Mouse (Mus musculus): ENCODE measurements around the gene Ubxn10.

Ubxn10 gene

DNA sequence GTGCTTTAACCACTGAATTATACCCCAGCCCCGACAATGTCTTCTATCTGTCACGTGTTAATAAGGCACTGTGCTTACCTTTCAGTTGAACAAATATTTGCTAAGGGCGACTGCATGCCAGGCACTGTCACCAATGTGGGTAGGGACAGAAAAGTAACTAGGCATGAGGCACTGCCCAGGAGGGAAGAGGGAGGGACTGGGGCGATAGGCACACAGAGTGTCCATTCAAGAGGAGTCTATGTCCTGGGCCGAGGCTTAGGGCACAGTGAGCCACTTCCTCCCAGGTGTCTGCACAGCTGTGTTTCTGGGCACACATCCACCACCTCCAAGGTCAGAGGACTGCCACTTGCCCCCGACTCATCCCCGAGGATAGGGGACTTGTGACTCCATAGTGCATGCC lies at the start of gene Ubxn10:
Gene Ubxn10, minus strand, starts transcription at position 137 of the 400 bp plus-strand sequence.
- no peak for DNase-seq (ENCODE audit: low read depth)

GRCm38 (mm10) chr4:138786141-138786540 lies 49.2 kb upstream of the Ubxn10 start:
- DNase-seq (ENCODE audit: low read depth): no peak

GRCm38 (mm10) chr4:138785721-138786120 lies 48.8 kb upstream of the Ubxn10 start:
- DNase-seq (ENCODE audit: low read depth): no peak

GRCm38 (mm10) chr4:138782098-138782497 lies 45.1 kb upstream of the Ubxn10 start:
- no peak for DNase-seq (ENCODE audit: low read depth)

DNA sequence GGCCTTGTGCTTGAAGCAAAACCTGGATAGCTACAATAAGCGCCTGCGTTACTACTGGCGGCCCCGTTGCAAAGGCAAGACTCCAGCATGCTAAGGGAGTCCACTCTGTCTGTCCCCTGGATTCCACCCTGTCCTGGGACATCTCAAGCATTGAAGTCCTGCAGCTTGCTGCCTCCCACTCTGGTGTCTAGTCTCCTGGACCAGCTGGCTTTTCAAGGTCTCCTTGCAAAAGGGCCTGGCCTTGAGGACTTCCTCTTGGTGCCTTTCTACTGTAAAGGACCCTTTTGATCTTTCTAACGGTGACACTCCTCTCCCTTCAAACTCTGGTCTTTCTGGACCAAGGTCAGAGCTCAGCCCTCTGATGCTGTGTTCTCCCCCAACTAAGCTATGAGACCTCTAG lies 43.3 kb upstream of the Ubxn10 start:
- no peak for DNase-seq (ENCODE audit: low read depth)

- no peak for DNase-seq (ENCODE audit: low read depth)
Measured at GRCm38 (mm10) chr4:138777417-138778407, 40.7 kb upstream of the Ubxn10 start.

- DNase-seq (ENCODE audit: low read depth): no peak
Measured at GRCm38 (mm10) chr4:138775435-138775834, 38.5 kb upstream of the Ubxn10 start, which contains the start of gene Pla2g2d. TSS of gene Pla2g2d (plus strand) at chr4:138775735.

DNA sequence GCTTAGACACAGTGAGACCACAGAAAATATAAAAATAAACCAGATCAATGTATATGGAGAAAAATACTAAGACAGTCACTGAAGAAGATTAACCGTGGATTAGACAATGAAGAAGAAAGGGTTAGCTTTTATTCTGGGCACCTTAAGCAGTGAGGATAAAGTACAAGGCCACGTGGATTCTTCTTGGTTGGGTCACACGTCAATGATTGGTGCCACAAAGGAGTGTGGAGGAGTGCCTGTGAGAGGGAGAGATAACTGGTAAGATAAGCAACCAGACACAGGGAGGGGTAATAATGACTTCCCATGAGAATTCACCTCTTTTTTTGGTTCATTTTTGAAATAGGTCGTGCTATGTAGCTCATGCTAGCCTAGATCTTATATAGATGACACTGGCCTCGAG lies 35.4 kb upstream of the Ubxn10 start:
- no peak for DNase-seq (ENCODE audit: low read depth)

- DNase-seq (ENCODE audit: low read depth): no peak
Measured at GRCm38 (mm10) chr4:138771970-138772369, 35.0 kb upstream of the Ubxn10 start.

DNA sequence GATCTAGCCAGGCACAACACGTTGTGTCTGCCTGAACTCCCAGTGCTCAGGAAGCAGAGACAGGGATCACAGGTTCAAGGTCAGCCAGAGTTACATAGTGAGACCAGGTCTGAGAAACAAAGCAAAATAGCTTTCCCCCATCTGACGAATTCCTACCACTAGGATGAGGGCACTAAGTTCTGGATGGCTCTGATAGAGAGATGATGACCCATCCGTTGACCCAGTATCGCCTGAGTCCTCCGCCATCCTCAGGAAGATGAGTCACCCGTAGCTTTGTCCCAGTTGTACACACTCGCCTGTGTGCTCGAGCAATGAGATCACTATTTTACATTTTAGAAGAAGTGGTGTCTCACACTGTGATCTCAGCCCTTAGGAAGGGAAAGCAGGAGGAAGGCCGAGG lies 25.3 kb upstream of the Ubxn10 start:
- no peak for DNase-seq (ENCODE audit: low read depth)

GRCm38 (mm10) chr4:138757416-138757815 lies 20.4 kb upstream of the Ubxn10 start, which contains the start of gene Pla2g2f:
TSS of gene Pla2g2f (minus strand) at chr4:138757626.
- DNase-seq (ENCODE audit: low read depth): no peak

DNA sequence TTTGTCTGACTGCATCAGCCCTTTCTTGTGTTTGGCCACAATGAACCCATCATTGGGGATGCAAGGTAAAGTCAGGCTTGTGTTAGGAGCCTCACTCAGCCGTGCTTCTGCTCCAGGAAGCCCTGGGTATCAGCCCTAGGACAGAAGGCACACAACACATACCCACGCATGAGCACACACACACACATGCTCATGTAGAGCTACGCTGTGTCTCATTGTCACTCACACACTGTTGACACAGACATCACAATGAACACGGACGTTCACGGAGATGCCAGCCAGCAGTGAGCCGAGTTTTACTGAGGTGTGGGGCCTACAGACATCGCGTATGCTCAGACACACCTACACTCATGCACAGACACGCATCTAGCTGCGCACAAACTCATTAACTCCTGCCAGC lies 19.0 kb upstream of the Ubxn10 start:
- no peak for DNase-seq (ENCODE audit: low read depth)

GRCm38 (mm10) chr4:138755439-138755838 lies 18.5 kb upstream of the Ubxn10 start:
- DNase-seq (ENCODE audit: low read depth): no peak

DNA sequence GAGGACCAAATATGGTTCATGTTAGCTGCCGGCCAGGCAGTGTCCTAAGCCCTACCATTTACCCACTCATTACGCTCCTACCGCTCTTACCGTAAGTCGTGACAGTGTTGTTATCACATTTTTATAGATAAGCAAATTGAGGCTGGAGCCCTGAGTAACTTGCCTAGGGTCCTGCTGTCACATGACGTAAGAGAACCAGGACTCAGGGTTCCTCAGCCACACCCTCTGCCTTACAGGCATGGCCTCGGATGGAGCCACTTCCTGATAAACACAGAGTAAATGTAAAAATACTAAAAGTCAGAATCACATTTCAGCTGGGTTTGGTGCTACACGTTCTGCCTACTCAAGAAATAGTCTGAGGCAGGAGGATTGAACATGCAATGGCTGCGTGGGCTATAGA lies 17.5 kb upstream of the Ubxn10 start:
- no peak for DNase-seq (ENCODE audit: low read depth)

GRCm38 (mm10) chr4:138753608-138754007 lies 16.6 kb upstream of the Ubxn10 start:
- DNase-seq (ENCODE audit: low read depth): no peak

DNA sequence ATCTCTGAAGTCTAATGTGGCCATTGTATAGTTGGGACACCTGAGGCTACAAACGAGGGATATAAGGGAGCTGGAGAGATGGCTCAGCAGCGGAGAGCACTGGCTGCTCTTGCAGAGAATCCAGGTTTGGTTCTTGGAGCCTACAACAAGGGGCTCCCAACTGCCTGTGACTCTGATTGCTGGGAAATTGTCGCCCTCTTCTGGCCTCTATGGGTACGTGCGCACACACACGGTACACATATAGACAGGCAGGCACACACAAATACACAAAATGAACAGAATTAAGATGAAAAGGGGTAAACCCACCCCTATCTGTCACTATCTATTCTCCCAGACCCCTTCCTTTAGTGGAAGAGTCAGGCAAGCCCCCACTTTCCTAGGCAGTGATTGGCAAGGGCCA lies 15.6 kb upstream of the Ubxn10 start:
- DNase-seq (ENCODE audit: low read depth): no peak

GRCm38 (mm10) chr4:138748369-138749072 lies 11.6 kb upstream of the Ubxn10 start:
- DNase-seq (ENCODE audit: low read depth): peak; percentile 54

- no peak for DNase-seq (ENCODE audit: low read depth)
Measured at GRCm38 (mm10) chr4:138747851-138748250, 10.9 kb upstream of the Ubxn10 start.

GRCm38 (mm10) chr4:138746866-138747265 lies 9.9 kb upstream of the Ubxn10 start:
- no peak for DNase-seq (ENCODE audit: low read depth)

DNA sequence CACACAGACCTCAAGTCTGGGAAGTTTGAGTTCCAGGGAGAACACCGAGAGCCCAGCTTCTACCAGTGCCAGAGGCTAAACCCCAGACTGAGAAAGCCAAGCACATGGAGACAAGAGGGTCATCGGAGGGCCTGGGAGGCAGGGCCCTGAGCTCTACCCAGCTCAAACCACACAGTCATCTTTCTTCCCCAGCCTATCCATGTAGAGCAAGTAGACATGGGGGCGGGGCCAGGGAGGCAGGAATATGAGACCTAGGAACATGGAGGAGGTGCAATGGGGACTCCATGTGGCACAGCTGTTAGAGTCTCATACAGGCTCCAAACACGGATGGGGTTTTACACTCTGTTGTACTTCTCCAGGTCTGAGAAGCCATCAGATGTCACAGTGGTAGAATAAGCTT lies 8.9 kb upstream of the Ubxn10 start:
- no peak for DNase-seq (ENCODE audit: low read depth)

DNA sequence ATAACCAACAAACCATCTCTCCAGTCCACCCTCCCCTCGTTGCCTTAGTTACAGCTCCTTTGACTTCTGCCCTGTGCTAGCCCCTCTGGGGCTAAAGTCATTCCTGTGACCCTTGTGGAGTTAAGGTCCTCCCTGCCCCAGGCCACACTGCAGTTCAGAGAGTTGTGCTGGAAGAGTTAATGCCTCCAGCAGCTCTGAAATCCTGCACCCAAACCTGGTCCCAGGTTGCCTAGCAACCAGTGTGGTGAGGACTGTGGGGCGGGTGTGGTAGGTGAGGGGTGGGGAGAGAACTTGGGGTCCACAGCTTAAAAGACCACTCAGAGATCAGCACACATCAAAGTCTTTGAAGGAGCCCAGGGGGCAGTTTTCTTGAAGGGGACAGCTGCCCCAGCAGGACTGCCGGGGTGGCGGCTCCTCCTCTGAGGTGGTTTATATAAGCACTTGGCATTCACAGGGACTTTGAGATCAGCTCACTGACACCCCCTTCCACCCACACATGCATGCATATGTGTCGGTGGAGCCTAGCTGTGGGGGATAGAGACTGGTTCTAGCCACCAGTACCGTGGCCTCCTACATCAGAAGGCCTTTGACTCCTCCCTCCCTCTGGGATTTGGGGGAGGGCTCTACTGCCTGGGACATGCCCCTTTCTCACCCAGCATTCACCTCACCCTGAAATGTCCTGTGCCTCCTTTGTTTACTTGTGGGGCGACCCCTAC lies 2.3 kb upstream of the Ubxn10 start:
- DNase-seq (ENCODE audit: low read depth): no peak

DNA sequence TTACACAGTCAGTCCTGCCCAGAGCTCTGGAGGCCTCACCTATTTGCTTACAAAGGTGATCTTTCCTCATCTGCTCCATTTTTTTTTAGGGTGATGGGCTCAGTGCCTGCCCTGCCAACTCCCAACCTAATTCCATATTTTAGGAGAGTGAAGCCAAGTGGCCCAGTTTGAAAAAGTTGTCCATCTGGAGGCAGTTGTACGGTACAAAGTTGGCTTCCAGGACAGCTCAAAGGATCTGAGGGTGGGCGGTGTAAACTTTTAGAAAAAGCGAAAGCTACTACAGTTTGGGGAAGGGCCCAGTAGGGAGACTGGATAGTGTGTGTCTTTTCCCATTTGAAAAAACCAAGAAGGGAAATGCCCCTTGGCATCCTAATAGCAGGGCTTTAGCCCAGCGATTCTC lies 2.1 kb downstream of the Ubxn10 start:
- DNase-seq (ENCODE audit: low read depth): no peak

Data from NIH3T3 (cell line).